Mouse (Mus musculus): Measurements from ENCODE around the gene Spock1.

DNA sequence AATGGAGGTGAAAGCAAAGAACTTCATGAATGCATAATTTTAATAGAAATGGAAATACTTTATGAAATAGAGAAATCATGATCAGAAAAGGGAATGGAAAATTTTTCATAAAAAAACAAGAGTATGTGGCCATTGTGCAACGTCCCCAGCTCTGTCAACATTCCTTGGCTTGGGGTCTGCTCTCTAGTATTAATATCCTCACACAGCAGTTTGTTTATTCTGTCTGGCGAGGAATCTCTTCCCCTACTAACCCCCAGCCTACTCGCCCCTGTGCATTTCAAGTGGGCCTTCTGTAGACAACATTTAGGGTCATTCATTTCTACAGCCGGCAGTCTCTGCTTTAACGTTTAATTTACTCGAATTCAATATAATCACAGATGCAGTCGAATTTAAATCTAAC lies 181.5 kb downstream of the Spock1 start:
- TF ChIP-seq CTCF (IDR thresholded peaks at IDR 0.05; ENCODE audit: extremely low read depth, insufficient read length, insufficient replicate concordance, low read depth, low read length): no peak
- TF ChIP-seq POLR2A (IDR thresholded peaks at IDR 0.05; ENCODE audit: low read depth, low read length): no peak

Data from small intestine, adult 2 months (tissue).